Mouse (Mus musculus) forebrain, embryonic 11.5 days (tissue): ENCODE measurements around the gene Slf2. TPM values are rescaled to one million over a fixed set of nuclear protein-coding genes. Genes with fewer than 3 reads are reported as not detected.

Source experiments
- ATAC-seq: fragments of 200-750 bp; cut with Nextera tagmentation; replicated peaks from 2 replicates; pipeline ENCODE4 v1.8.0; 2017; ENCODE audit warnings: moderate TSS enrichment; ENCODE audit not compliant: low FRiP score
- DNase-seq: peaks from one replicate; pipeline ENCODE4 v3.0.0-alpha.2; 2017; ENCODE audit warnings: low spot score
- H3K27ac ChIP-seq: fragments of 300-500 bp; sonication (generic); 2 replicates; pipeline ENCODE4 v1.5.1; 2014; ENCODE audit warnings: low read depth, low read length
- H3K27me3 ChIP-seq: fragments of 300-500 bp; sonication (generic); 2 replicates; pipeline ENCODE4 v1.6.1; 2014; ENCODE audit warnings: mild to moderate bottlenecking, low read length, mixed read lengths; ENCODE audit not compliant: control insufficient read depth, insufficient read depth
- H3K36me3 ChIP-seq: fragments of 300-500 bp; sonication (generic); 2 replicates; pipeline ENCODE4 v1.6.1; 2014; ENCODE audit warnings: mild to moderate bottlenecking, low read length, moderate library complexity, mixed read lengths; ENCODE audit not compliant: control insufficient read depth, insufficient read depth
- H3K4me1 ChIP-seq: fragments of 300-500 bp; sonication (generic); replicated peaks from 2 replicates; pipeline ENCODE4 v1.6.1; 2014; ENCODE audit warnings: low read length, mixed read lengths; ENCODE audit not compliant: control insufficient read depth, insufficient read depth
- H3K4me2 ChIP-seq: fragments of 300-500 bp; sonication (generic); 2 replicates; pipeline ENCODE4 v1.6.1; 2014; ENCODE audit warnings: low read depth, mild to moderate bottlenecking, low read length, moderate library complexity, mixed read lengths; ENCODE audit not compliant: severe bottlenecking
- H3K4me3 ChIP-seq: fragments of 300-500 bp; sonication (generic); 2 replicates; pipeline ENCODE4 v1.5.1; 2014; ENCODE audit warnings: low read depth, low read length
- H3K9ac ChIP-seq: fragments of 300-500 bp; sonication (generic); 2 replicates; pipeline ENCODE4 v1.6.1; 2014; ENCODE audit warnings: low read length
- H3K9me3 ChIP-seq: fragments of 300-500 bp; sonication (generic); 2 replicates; pipeline ENCODE4 v1.6.1; 2016; ENCODE audit warnings: low read length, mixed read lengths; ENCODE audit not compliant: control insufficient read depth
- WGBS: fragments of 180-500 bp; shearing (Covaris S2); extraction: QIAGEN DNeasy Blood & Tissue Kit; methylation state at CpG from one replicate; pipeline ENCODE4 v1.1.7; 2014; 5-methylcytosine and 5-hydroxymethylcytosine counted together
- polyA plus RNA-seq: library from polyadenylated mRNA; unstranded; fragments of >200 nt; fragmentation: Nextera tagmentation; extraction: Ambion mirVana; gene quantifications from 2 replicates; pipeline ENCODE4 v1.2.1, GENCODE M21; 2014

The Slf2 gene
- polyA plus RNA-seq, 1 experiment from 2014 or later: 59.3 TPM

GRCm38 (mm10) chr19:45029571-45029970, 98.6 kb downstream of the Slf2 start:
- no peak overlapping the region for H3K4me3 ChIP-seq
- H3K4me2 ChIP-seq: no peak overlapping the region
- no peaks in the 10 kb centered on the region for H3K9me3 ChIP-seq
- no peaks in the 10 kb centered on the region for H3K27me3 ChIP-seq
- ATAC-seq (no peak), DNase-seq (peak; percentile 50)
- H3K4me1 ChIP-seq: no peaks in the 10 kb centered on the region
- H3K9ac ChIP-seq: no peak overlapping the region
- 52% methylated on average over 9 of the region's 9 CpGs for WGBS
- H3K36me3 ChIP-seq: peaks cover 19% of the 10 kb centered on the region
- no peak overlapping the region for H3K27ac ChIP-seq

GRCm38 (mm10) chr19:45030111-45030510, 99.2 kb downstream of the Slf2 start:
- Histone ChIP-seq H3K4me3 (no peak overlapping the region), H3K27ac (no peak overlapping the region), H3K4me2 (no peak overlapping the region), H3K27me3 (no peaks in the 10 kb centered on the region), H3K4me1 (no peaks in the 10 kb centered on the region), H3K9ac (no peak overlapping the region), H3K9me3 (no peaks in the 10 kb centered on the region), H3K36me3 (peaks cover 15% of the 10 kb centered on the region)
- peak; percentile 87 for DNase-seq
- peak; percentile 29 for ATAC-seq
- WGBS: 46% methylated on average over 8 of the region's 8 CpGs

- DNase-seq (peak; percentile 85), ATAC-seq (peak; percentile 42; the same call in 1 of the 2 replicates)
- H3K9ac ChIP-seq: no peak overlapping the region
- H3K4me1 ChIP-seq: no peaks in the 10 kb centered on the region
- H3K4me2 ChIP-seq: no peak overlapping the region
- H3K27ac ChIP-seq: no peak overlapping the region
- no peaks in the 10 kb centered on the region for H3K27me3 ChIP-seq
- 45% methylated on average over 20 of the region's 20 CpGs for WGBS
- no peaks in the 10 kb centered on the region for H3K9me3 ChIP-seq
- peaks cover 7% of the 10 kb centered on the region for H3K36me3 ChIP-seq
- H3K4me3 ChIP-seq: no peak overlapping the region
Observed at GRCm38 (mm10) chr19:45030746-45031693, 100.1 kb downstream of the Slf2 start.

GRCm38 (mm10) chr19:45031780-45032179, 100.8 kb downstream of the Slf2 start:
- no peaks in the 10 kb centered on the region for H3K27me3 ChIP-seq
- H3K36me3 ChIP-seq: peaks cover 2% of the 10 kb centered on the region; the same call in 1 of the 2 replicates
- no peak overlapping the region for H3K27ac ChIP-seq
- H3K4me3 ChIP-seq: no peak overlapping the region
- no peak overlapping the region for H3K9ac ChIP-seq
- no peak overlapping the region for H3K4me2 ChIP-seq
- WGBS: 21% methylated on average over 4 of the region's 4 CpGs
- no peaks in the 10 kb centered on the region for H3K4me1 ChIP-seq
- no peaks in the 10 kb centered on the region for H3K9me3 ChIP-seq
- DNase-seq (peak; percentile 87), ATAC-seq (0 out of 2 replicates have a peak, but pooled peaks have one; percentile 31)

Other genes starting within 250 kb of the Slf2 start
- gene Pax2, start 175.1 kb upstream of the Slf2 start, polyA plus RNA-seq: 0.20 and 0.39 TPM in 2 replicates
- gene Sema4g, start 58.0 kb downstream of the Slf2 start, polyA plus RNA-seq: 7.1 and 7.4 TPM in 2 replicates
- 18.4 and 19.9 TPM in 2 replicates for gene Twnk, start 74.5 kb downstream of the Slf2 start, polyA plus RNA-seq
- gene Mrpl43, start 75.3 kb downstream of the Slf2 start, polyA plus RNA-seq: 71.4 and 78.1 TPM in 2 replicates
- 52.7 and 56.9 TPM in 2 replicates for gene Lzts2, start 83.3 kb downstream of the Slf2 start, polyA plus RNA-seq
- 0.61 and 0.63 TPM in 2 replicates for gene Pdzd7, start 114.6 kb downstream of the Slf2 start, polyA plus RNA-seq
- 15.4 and 18.7 TPM in 2 replicates for gene Sfxn3, start 116.4 kb downstream of the Slf2 start, polyA plus RNA-seq
- gene Kazald1, start 144.1 kb downstream of the Slf2 start, polyA plus RNA-seq: 0.20 and 0.31 TPM in 2 replicates
- gene Tlx1, start 219.5 kb downstream of the Slf2 start, polyA plus RNA-seq: not detected in 2 replicates